Mouse (Mus musculus) embryonic stem cell, embryonic (primary cell): ENCODE measurements around the gene Dph2.

Experiments
- CTCF ChIA-PET, 4 experiments: fragments of 300-600 bp in 2 of 4; fragments of 350-600 bp in 2 of 4; sonication (Branson Sonifier 250); formaldehyde crosslinking; loops; one replicate each; lab custom pipeline; 2022; ENCODE audit warnings: inconsistent platforms in 2 of 4; lab: Charles Lee
- POLR2A ChIA-PET, 4 experiments: fragments of 300-600 bp in 2 of 4; fragments of 350-600 bp in 2 of 4; sonication (Branson Sonifier 250); formaldehyde crosslinking; loops; one replicate each; lab custom pipeline; 2022; ENCODE audit warnings: antibody characterized with exemption in 4 of 4, inconsistent platforms in 1 of 4; lab: Charles Lee

Gene Dph2

GRCm38 (mm10) chr4:117870437-117870836, 21.4 kb downstream of the Dph2 start:
- POLR2A ChIA-PET, result interaction anchor here in 3 of 4 experiments (0.6 to 2.4 kb wide), 19 partner anchors 8 to 519 kb away, joined by 3 to 9 read pairs (median 4); partner anchors contain the start of genes Atp6v0b (in 2 of the 3), B4galt2 (in 1 of the 3) and Dph2 (in 1 of the 3)
- CTCF ChIA-PET, result interaction anchor here in 3 of 4 experiments (0.6 to 1.6 kb wide), 6 partner anchors 12 to 213 kb away, joined by 3 to 7 read pairs (median 3); partner anchors contain the start of gene Dph2 (in 1 of the 3)

- ChIA-PET CTCF (interaction anchor here in 3 of 4 experiments (0.6 to 1.6 kb wide), 6 partner anchors 11 to 214 kb away, joined by 3 to 8 read pairs (median 4); no protein-coding TSS in a partner anchor), POLR2A (interaction anchor here in 3 of 4 experiments (0.5 to 2.4 kb wide), 25 partner anchors 9 to 647 kb away, joined by 3 to 9 read pairs (median 3); partner anchors contain the start of genes Atp6v0b (in 3 of the 3), B4galt2 (in 1 of the 3) and Dph2 (in 1 of the 3))
These were observed 22.5 kb downstream of the Dph2 start for GRCm38 (mm10) chr4:117869317-117869716.

DNA sequence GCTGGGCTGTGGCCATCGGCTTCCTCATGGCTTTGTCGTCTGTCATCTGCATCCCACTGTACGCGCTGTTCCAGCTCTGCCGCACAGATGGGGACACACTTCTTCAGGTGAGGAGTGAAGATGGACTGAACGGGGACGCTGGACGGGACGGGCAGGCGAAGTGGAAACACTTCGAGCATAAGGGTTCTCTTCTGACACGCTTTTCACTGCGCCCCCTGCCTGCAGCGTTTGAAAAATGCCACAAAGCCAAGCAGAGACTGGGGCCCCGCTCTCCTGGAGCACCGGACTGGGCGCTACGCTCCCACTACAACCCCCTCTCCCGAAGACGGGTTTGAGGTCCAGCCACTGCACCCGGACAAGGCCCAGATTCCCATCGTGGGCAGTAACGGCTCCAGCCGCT, 24.0 kb downstream of the Dph2 start:
- ChIA-PET POLR2A (interaction anchor here in 2 of 4 experiments (1.5 to 1.8 kb wide), 2 partner anchors 10 to 55 kb away, joined by 3 to 6 read pairs; no protein-coding TSS in a partner anchor), CTCF (interaction anchor here in 3 of 4 experiments (0.6 to 1.5 kb wide), 4 partner anchors 9 to 425 kb away, joined by 3 to 4 read pairs (median 4); no protein-coding TSS in a partner anchor)

- ChIA-PET CTCF (interaction anchor here in 2 of 4 experiments (0.7 to 1.5 kb wide), 4 partner anchors 8 to 362 kb away, joined by 3 to 4 read pairs (median 4); no protein-coding TSS in a partner anchor), POLR2A (interaction anchor here in 2 of 4 experiments (0.7 to 1.8 kb wide), 6 partner anchors 9 to 195 kb away, joined by 3 to 6 read pairs (median 4); no protein-coding TSS in a partner anchor)
These were observed 24.8 kb downstream of the Dph2 start for GRCm38 (mm10) chr4:117867000-117867399.

DNA sequence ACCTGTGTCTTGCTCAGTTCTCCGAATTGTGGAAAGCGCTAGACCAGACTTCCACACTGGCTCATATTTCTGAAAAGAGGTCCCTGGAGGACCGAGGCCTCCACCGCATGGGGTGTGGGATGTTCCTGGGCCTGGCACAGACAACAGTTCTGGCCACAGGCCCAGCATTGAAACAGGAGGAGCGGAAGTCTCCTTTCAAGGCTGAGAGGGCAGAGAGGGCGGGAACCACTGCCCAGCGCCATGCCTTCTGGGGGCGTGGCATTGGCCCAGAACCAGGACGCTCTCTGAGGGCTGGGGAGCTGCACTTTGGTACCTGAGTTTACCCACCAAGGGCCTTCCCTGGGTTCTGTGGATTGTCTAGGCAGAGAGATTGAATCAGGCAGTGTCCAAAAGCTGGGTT, 25.7 kb downstream of the Dph2 start:
- CTCF ChIA-PET, result interaction anchor here in 1 of 4 experiments (1.0 kb wide), 1 partner anchor 63 kb away, joined by 5 read pairs; no protein-coding TSS in a partner anchor
- POLR2A ChIA-PET, result interaction anchor here in 3 of 4 experiments (0.6 to 1.5 kb wide), 10 partner anchors 14 to 852 kb away, joined by 3 to 7 read pairs (median 3); no protein-coding TSS in a partner anchor

DNA sequence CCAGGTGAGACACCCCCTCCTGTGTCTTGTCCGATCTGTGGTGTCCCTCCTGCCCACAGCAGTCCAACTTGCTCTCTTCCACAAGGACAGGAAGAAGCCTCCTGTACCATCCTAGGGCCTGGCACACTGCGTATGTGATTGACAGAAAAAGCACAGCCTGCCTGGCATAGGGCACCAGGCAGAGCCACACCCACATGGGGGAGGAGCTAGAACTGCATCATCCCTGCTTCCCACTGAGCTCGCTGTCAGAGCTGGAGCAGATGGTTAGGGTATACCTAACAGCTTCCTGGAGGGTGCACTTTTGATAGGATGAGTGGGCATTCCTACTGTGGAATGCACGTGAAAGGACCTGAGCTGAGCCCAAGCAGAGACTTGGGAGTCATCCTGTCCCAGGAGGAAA, 29.0 kb downstream of the Dph2 start:
- POLR2A ChIA-PET, result interaction anchor here in 3 of 4 experiments (0.5 to 6.1 kb wide), 7 partner anchors 9 to 65 kb away, joined by 3 to 32 read pairs (median 3); partner anchors contain the start of genes Atp6v0b (in 1 of the 3) and Slc6a9 (in 1 of the 3)
- CTCF ChIA-PET, result interaction anchor here in 1 of 4 experiments (0.9 to 1.9 kb wide), 2 partner anchors 19 to 26 kb away, joined by 3 to 6 read pairs; no protein-coding TSS in a partner anchor

DNA sequence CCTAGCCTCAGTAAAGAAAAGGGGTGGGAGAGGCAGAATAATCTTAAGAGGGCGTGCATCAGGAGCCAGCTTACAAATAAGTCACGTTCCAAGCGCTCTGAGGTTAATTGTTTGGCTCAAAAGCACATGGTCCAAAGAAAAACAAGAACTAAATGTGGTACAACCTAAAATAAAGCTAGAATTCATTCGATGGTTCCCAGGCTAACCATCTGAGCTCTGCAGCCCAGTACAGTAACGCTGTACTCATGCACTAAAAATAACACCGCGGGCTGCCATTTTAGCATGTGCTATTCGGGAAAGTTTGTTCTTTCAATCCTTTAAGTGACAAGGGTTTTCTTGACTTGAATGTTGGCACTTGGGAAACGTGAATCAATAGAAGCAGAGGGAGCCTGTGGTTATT, 31.3 kb downstream of the Dph2 start:
- CTCF ChIA-PET, result interaction anchor here in 3 of 4 experiments (0.7 to 1.4 kb wide), 6 partner anchors 14 to 35 kb away, joined by 3 read pairs; partner anchors contain the start of gene B4galt2 (in 1 of the 3)
- POLR2A ChIA-PET, result interaction anchor here in 1 of 4 experiments (0.9 to 6.1 kb wide), 7 partner anchors 10 to 73 kb away, joined by 3 to 32 read pairs (median 4); partner anchors contain the start of gene Slc6a9

DNA sequence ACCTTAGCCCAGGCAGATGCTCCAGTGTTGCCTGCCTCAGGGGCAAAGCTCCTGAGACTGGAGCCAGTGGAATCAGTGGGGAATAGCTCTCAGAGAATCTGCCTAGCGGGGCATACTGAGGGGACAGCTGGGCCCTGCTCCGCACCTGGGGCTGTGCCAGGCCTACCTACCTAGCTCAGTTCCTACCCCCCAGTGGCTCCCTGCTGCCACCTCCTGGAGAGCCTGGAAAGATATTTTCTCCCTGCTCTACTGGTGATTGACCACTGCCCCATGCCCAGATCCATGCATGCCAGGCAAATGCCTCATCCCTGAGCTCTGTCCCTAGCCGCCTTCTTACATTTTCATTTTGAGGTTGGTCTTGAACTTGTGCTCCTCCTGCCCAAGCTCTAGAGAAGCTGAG, 33.0 kb downstream of the Dph2 start:
- ChIA-PET CTCF (interaction anchor here (0.5 to 2.0 kb wide), 34 partner anchors 8 to 649 kb away, joined by 3 to 14 read pairs (median 4); partner anchors contain the start of genes Atp6v0b (in 1 of the 4), Ccdc24 (in 1 of the 4) and Dph2 (in 1 of the 4)), POLR2A (interaction anchor here in 3 of 4 experiments (0.5 to 6.1 kb wide), 21 partner anchors 8 to 865 kb away, joined by 3 to 32 read pairs (median 4); partner anchors contain the start of genes Atp6v0b (in 1 of the 3) and Slc6a9 (in 1 of the 3))

DNA sequence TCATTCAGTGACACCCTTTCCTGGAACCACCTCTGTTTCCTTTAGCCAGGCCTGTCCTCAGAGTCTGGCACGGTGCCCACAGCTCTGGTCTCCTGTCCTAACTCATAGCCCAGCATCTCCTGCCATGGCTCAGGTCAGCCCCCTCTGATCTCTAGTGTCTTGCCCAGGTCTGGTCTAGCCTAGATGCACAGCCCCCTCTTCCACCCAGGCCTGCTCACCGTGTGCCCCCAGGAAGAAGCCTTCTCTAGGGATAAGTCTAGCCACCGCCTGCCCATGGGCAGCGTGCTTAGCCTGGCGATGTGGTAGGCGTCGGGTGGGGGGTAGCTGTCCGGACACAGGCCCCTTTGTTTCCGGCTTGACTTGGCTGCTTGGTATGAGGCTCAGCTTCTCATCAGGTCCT, 36.7 kb downstream of the Dph2 start:
- CTCF ChIA-PET, result no interaction called here
- POLR2A ChIA-PET, result interaction anchor here in 1 of 4 experiments (0.9 to 1.5 kb wide), 3 partner anchors 10 to 137 kb away, joined by 3 to 5 read pairs (median 3); no protein-coding TSS in a partner anchor

DNA sequence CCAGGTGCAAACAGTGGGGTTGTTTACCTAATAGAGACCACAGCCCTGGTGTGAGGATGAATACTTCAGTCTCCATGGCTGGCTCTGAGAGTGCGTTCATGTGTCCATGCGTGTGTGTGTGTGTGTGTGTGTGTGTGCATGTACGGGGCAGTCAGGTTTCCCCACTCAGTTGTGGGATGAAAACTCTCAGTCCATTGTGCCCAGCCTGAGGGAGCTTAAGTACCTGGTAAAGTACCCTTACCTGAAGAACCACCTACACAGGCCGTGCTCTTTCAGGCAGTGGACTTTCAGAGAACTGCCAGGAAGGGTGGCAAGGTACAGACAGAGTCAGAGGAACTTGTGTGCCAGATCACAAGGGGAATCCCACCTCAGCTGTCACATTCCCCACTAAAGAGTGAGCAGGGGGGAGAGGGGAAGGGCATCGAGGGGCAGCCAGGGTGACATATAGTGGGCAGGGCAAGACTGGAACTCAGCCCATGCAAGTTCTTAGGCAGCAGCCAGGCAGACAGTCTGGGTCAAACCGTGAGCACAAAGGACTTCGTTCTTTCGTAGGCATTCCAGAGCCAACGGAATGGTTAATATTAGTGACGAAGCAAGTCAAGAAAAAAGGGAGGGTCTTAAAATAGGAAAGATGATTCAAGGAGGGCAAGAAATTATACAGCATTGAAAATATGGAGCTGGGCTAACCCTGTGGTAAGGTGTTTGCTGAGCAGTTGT, 39.5 kb downstream of the Dph2 start:
- ChIA-PET CTCF (no interaction called here), POLR2A (interaction anchor here in 1 of 4 experiments (0.8 to 5.2 kb wide), 2 partner anchors 15 to 18 kb away, joined by 3 to 31 read pairs; no protein-coding TSS in a partner anchor)

- POLR2A ChIA-PET, result interaction anchor here in 2 of 4 experiments (0.8 to 5.2 kb wide), 4 partner anchors 8 to 15 kb away, joined by 3 to 31 read pairs (median 8); no protein-coding TSS in a partner anchor
- CTCF ChIA-PET, result no interaction called here
These were observed 41.0 kb downstream of the Dph2 start for GRCm38 (mm10) chr4:117850871-117851270.

DNA sequence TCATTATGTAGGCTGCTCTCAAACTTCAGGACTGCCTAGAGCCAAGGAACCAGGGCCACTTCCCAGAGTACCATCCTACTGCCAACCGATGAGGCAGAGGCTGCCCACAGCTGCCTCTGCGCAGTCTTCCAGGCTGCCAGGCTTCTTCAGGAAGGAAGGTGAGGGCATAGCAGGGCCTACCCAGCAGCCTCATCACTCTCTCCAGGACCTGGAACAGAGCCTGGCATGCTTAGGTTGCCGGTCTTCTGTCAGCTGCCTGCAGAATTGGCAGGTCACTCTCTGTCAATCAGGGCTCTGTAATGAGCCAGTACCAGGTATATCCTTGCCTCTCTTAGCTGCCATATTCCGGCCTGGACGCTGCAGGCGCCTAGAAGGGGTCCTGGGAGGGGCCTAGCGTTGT, 41.7 kb downstream of the Dph2 start:
- POLR2A ChIA-PET, result interaction anchor here in 2 of 4 experiments (0.8 to 5.2 kb wide), 5 partner anchors 8 to 41 kb away, joined by 3 to 31 read pairs (median 6); no protein-coding TSS in a partner anchor
- CTCF ChIA-PET, result interaction anchor here in 1 of 4 experiments (1.3 kb wide), 1 partner anchor 8 kb away, joined by 3 read pairs; no protein-coding TSS in a partner anchor

GRCm38 (mm10) chr4:117849506-117849905, 42.3 kb downstream of the Dph2 start:
- POLR2A ChIA-PET, result interaction anchor here in 2 of 4 experiments (0.7 to 5.2 kb wide), 6 partner anchors 9 to 42 kb away, joined by 3 to 31 read pairs (median 5); no protein-coding TSS in a partner anchor
- CTCF ChIA-PET, result interaction anchor here (1.1 to 2.2 kb wide), 4 partner anchors 9 kb away, joined by 3 to 10 read pairs (median 4); no protein-coding TSS in a partner anchor

DNA sequence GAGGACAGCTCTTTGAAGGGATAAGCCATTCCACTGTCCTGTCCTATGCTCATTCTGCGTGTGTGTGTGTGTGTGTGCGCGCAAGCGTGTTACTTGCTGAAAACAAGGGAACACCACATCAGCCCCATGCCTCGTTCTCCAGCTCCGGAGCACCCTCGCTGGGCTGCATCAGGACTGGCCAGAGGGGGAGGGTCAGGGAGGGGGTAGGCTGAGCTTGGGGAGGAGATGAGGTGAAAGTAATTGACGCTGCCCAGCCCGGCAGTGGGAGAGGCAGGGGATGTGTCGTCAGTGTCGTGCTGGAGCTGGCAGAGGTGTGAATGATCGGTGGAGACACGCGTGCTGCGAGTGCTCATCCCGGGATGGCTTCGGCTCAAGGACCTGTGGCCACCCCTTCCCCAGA, 42.8 kb downstream of the Dph2 start:
- POLR2A ChIA-PET, result interaction anchor here in 2 of 4 experiments (1.0 to 5.2 kb wide), 4 partner anchors 9 to 21 kb away, joined by 4 to 31 read pairs (median 8); no protein-coding TSS in a partner anchor
- CTCF ChIA-PET, result interaction anchor here in 3 of 4 experiments (1.1 to 2.2 kb wide), 3 partner anchors 9 to 10 kb away, joined by 3 to 10 read pairs (median 6); no protein-coding TSS in a partner anchor

- CTCF ChIA-PET, result interaction anchor here in 1 of 4 experiments (0.7 kb wide), 1 partner anchor 14 kb away, joined by 3 read pairs; no protein-coding TSS in a partner anchor
- POLR2A ChIA-PET, result interaction anchor here in 1 of 4 experiments (1.0 to 1.6 kb wide), 2 partner anchors 9 to 13 kb away, joined by 3 read pairs; no protein-coding TSS in a partner anchor
These were observed 44.8 kb downstream of the Dph2 start for GRCm38 (mm10) chr4:117847011-117847410.

DNA sequence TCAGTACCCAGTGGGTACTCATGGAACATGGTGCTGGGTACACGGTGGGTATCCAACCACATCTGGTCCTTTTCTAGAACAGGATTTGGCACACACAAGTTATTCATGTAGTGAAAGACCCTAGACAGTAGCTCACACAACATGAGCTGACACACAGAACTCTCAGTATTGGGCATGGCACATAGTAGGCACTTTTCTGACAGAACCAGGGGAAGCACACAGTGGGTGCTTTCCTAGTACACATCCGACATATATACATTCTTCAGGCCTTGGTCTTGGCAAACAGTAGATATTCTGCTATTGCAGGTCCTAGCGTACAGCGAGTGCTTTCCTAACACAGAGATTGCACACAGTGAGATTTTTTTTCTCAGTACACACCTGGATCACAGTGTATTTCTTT, 45.6 kb downstream of the Dph2 start:
- CTCF ChIA-PET, result no interaction called here
- POLR2A ChIA-PET, result interaction anchor here in 1 of 4 experiments (1.0 kb wide), 1 partner anchor 8 kb away, joined by 3 read pairs; no protein-coding TSS in a partner anchor

DNA sequence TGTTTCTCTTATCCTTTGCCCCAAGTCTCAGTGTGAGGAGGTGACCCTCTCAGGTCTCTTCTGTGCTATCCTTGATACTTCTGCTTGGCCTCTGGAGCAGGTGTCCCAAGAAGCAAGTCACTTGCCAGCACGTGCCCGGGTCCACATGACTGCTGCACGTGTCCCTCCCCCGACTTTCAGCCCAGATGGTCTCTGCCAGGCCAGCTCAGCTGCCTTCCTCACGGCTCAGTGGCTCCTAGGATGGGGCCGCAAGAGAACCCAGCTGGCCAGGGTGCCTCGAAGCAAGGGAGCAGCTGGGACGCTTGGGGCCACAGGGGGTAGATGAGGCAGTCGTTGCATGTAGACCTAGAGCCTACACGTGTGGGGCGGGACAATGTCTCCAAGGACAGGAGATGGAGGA, 46.5 kb downstream of the Dph2 start:
- CTCF ChIA-PET, result interaction anchor here in 1 of 4 experiments (1.4 kb wide), 1 partner anchor 13 kb away, joined by 4 read pairs; no protein-coding TSS in a partner anchor
- POLR2A ChIA-PET, result interaction anchor here in 1 of 4 experiments (1.1 to 1.4 kb wide), 2 partner anchors 9 to 13 kb away, joined by 3 to 6 read pairs; no protein-coding TSS in a partner anchor
